Mouse (Mus musculus) right cerebral cortex, postnatal 10 days (tissue): ENCODE data around the gene ccdc198.

Experiments
- DNase-seq, 2 experiments: peaks; one replicate each; pipeline ENCODE4 v3.0.0; 2021; ENCODE audit warnings: low spot score in 2 of 2

The ccdc198 gene

GRCm38 (mm10) chr14:49197031-49197527, 48.2 kb downstream of the ccdc198 start:
- DNase-seq = no peak

GRCm38 (mm10) chr14:49186270-49186669, 59.0 kb downstream of the ccdc198 start:
- no peak for DNase-seq

GRCm38 (mm10) chr14:49179736-49180135, 65.5 kb downstream of the ccdc198 start:
- no peak for DNase-seq

GRCm38 (mm10) chr14:49173290-49174135, 71.8 kb downstream of the ccdc198 start:
- peak in 1 of 2 experiments; percentile 46 for DNase-seq

- DNase-seq = peak; percentile 53 to 66
These were observed 72.7 kb downstream of the ccdc198 start for GRCm38 (mm10) chr14:49172582-49172988.

GRCm38 (mm10) chr14:49171867-49172581, 73.2 kb downstream of the ccdc198 start, which contains the start of gene Naa30:
TSS of gene Naa30 (plus strand) at chr14:49172226.
- DNase-seq = peak; percentile 96

GRCm38 (mm10) chr14:49171286-49171685, 74.0 kb downstream of the ccdc198 start:
- no peak for DNase-seq
